Mouse (Mus musculus) lung, embryonic 16.5 days (tissue): ENCODE results near the gene Atp11b. TPM values are rescaled to one million over a fixed set of nuclear protein-coding genes. Genes with fewer than 3 reads are reported as not detected.

Experiments used
- ATAC-seq: fragments of 200-750 bp; cut with Nextera tagmentation; 2 replicates; pipeline ENCODE4 v1.8.0; 2017; ENCODE audit warnings: low read depth, mild to moderate bottlenecking, moderate library complexity
- H3K27ac ChIP-seq: fragments of 300-500 bp; sonication (generic); 2 replicates; pipeline ENCODE4 v1.5.1; 2014; ENCODE audit warnings: mild to moderate bottlenecking, control low read depth, low read length
- H3K27me3 ChIP-seq: fragments of 300-500 bp; sonication (generic); 2 replicates; pipeline ENCODE4 v1.6.1; 2014; ENCODE audit warnings: low read depth, low read length, mixed read lengths; ENCODE audit not compliant: control insufficient read depth, insufficient read depth
- H3K36me3 ChIP-seq: fragments of 300-500 bp; sonication (generic); 2 replicates; pipeline ENCODE4 v1.6.1; 2014; ENCODE audit warnings: low read length; ENCODE audit not compliant: control insufficient read depth, insufficient read depth
- H3K4me1 ChIP-seq: fragments of 300-500 bp; sonication (generic); replicated peaks from 2 replicates; pipeline ENCODE4 v1.6.1; 2014; ENCODE audit warnings: low read length, mixed read lengths; ENCODE audit not compliant: control insufficient read depth, insufficient read depth
- H3K4me2 ChIP-seq: fragments of 300-500 bp; sonication (generic); 2 replicates; pipeline ENCODE4 v1.6.1; 2014; ENCODE audit warnings: low read depth, low read length, control low read depth
- H3K4me3 ChIP-seq: fragments of 300-500 bp; sonication (generic); 2 replicates; pipeline ENCODE4 v1.5.1; 2014; ENCODE audit warnings: mild to moderate bottlenecking, low read length, control low read depth
- H3K9ac ChIP-seq: fragments of 300-500 bp; sonication (generic); 2 replicates; pipeline ENCODE4 v1.6.1; 2014; ENCODE audit warnings: low read length, control low read depth
- H3K9me3 ChIP-seq: fragments of 300-500 bp; sonication (generic); 2 replicates; pipeline ENCODE4 v1.6.1; 2016; ENCODE audit warnings: low read length; ENCODE audit not compliant: control insufficient read depth
- WGBS: fragments of 180-500 bp; shearing (Covaris S2); extraction: QIAGEN DNeasy Blood & Tissue Kit; methylation state at CpG from one replicate; pipeline ENCODE4 v1.1.7; 2014; 5-methylcytosine and 5-hydroxymethylcytosine counted together
- polyA plus RNA-seq: library from polyadenylated mRNA; unstranded; fragments of >200 nt; fragmentation: Nextera tagmentation; extraction: Ambion mirVana; gene quantifications from 2 replicates; pipeline ENCODE4 v1.2.1, GENCODE M21; 2015

Gene Atp11b
- polyA plus RNA-seq, 1 experiment from 2014 or later: 31.9 TPM

DNA sequence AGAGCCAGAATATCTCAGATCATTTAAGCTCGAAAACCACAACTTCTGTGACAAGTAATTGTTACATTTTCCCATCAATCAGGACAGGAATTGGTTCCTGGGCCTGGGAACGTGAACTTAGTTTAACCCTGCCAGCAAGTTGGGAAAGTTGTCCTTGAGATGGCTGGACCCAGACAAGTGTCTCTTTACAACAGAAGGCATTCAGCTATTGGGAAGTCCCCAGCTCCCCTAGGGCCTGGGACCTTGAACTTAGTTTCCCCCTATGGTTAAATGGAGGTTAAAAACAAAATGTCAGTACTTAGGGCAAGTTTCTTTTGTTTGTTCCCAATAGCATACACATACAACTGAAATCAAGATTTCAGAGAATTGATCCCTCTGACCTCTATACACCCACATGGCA lies 2.2 kb upstream of the Atp11b start:
- no peak for ATAC-seq
- H3K9me3 ChIP-seq: no peaks in the 10 kb centered on the region
- no peak overlapping the region for H3K4me2 ChIP-seq
- WGBS: 34% methylated on average over 2 of the region's 2 CpGs
- no peak overlapping the region for H3K4me3 ChIP-seq
- no peak overlapping the region for H3K9ac ChIP-seq
- no peaks in the 10 kb centered on the region; the same call in 1 of the 2 replicates for H3K4me1 ChIP-seq
- no peaks in the 10 kb centered on the region for H3K27me3 ChIP-seq
- no peaks in the 10 kb centered on the region for H3K36me3 ChIP-seq
- H3K27ac ChIP-seq: no peak overlapping the region

DNA sequence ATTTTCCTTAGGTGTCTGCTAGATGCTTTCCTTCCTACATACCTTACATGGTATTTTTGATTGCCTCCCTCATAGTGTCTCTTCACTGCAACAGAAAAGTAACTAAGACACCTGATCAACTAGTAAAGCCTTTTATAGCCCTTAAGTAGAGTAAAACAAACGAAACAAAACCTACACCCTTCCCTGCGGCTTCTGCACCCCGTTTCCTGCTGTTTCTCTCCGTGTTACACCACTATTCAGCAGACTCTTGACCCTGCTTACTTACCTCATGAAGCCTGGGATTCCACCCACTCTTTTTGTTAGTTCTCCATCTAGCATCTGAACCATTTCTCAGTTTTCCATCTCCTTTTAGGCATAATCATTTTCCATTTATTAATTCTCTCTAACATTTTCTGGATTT lies 8.8 kb downstream of the Atp11b start:
- Histone ChIP-seq H3K27ac (no peak overlapping the region), H3K4me1 (no peaks in the 10 kb centered on the region), H3K4me3 (no peak overlapping the region), H3K27me3 (no peaks in the 10 kb centered on the region), H3K9me3 (no peaks in the 10 kb centered on the region), H3K4me2 (no peak overlapping the region), H3K36me3 (no peaks in the 10 kb centered on the region), H3K9ac (no peak overlapping the region)
- no peak for ATAC-seq
- WGBS: 52% methylated on average over 4 of the region's 4 CpGs

DNA sequence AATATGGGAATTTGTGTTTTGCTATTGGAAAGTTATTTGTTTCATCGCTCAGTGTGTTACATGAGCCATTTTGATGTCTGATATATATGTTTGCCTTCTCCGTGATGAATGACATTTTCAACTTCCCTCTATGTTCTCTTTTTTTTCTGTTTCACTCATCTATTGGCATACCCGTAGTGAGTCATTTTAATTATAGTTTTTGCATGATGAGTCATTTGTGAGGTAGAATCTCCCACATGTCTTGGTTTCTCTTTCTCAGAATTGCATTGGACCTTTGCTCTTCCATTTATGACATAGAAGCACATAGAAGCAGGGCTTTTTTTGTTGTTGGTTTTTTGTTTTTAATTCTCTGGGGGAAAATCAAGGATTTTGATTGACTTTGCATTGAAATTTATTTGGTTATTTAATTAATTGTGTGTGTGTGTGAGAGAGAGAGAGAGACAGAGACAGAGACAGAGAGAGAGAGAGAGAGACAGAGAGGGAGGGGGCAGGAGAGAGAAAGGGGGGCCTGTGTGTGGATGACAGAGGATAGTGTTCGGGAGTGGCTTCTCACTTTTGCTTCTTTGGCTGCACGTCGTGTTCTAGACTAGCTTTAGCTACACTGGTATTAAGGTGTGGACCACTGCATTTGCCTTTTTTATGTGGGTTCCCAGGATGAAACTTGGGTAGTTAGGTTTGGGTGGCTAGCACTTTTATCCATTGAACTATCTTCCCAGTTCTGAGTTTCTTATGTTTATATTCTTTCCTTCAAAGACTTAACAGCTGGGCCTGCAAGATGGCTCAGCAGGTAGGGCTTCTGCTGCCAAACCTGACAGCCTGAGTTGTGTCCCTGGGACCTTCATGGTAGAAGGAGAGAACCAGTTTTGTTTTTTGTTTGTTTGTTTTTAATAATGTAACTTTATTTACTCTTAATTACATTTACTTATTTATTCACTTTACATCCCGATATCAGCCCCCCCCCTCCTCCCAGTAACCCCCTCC lies 11.0 kb downstream of the Atp11b start:
- no peaks in the 10 kb centered on the region for H3K9me3 ChIP-seq
- H3K9ac ChIP-seq: no peak overlapping the region
- WGBS: 74% methylated on average over 7 of the region's 7 CpGs
- no peak overlapping the region for H3K4me2 ChIP-seq
- no peaks in the 10 kb centered on the region; the same call in 1 of the 2 replicates for H3K36me3 ChIP-seq
- no peak overlapping the region for H3K27ac ChIP-seq
- H3K4me1 ChIP-seq: no peaks in the 10 kb centered on the region
- no peak overlapping the region for H3K4me3 ChIP-seq
- H3K27me3 ChIP-seq: no peaks in the 10 kb centered on the region
- ATAC-seq: no peak

DNA sequence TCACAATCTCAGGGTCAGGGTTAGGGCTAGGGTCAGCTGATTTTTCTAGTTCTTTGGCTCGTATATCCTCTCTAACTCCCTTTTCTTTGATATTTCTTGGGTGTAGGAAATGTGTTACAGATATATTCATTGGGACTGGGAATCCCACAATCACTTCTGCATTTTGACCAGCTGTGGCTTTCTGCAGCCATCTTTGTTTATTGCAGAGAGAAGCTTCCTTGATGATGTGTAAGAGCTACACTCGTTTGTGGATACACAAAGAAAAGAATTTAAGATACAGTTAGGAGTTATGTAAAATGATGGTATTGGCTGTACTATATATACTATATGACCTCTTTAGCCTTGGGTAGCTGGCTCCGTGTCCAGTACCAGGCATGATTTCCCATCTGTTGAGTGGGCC lies 25.8 kb downstream of the Atp11b start:
- Histone ChIP-seq H3K9ac (no peak overlapping the region), H3K4me2 (no peak overlapping the region), H3K4me1 (no peaks in the 10 kb centered on the region), H3K9me3 (no peaks in the 10 kb centered on the region), H3K27ac (no peak overlapping the region), H3K27me3 (no peaks in the 10 kb centered on the region), H3K4me3 (no peak overlapping the region), H3K36me3 (no peaks in the 10 kb centered on the region)
- ATAC-seq: no peak
- WGBS: 68% methylated on average over 3 of the region's 3 CpGs

DNA sequence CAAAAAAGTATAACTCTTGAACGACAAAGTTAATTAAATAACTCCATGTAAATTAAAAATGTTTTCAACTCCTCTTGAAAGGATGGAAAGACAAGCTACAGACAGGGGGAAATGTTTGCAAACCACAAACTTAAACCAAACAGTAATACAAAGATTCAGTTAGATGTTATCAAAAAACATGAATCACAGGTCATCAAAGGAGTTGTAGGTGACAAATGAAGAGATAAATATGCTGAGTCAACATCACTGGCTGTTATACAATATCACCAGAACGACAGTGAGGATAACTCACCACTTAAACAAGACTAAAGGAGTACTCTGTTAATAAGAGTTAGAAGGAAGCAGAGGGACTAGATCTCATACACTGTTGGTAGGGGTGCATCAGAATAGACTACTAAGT lies 48.1 kb downstream of the Atp11b start:
- ATAC-seq: no peak
- Histone ChIP-seq H3K27ac (no peak overlapping the region), H3K36me3 (peaks cover 20% of the 10 kb centered on the region), H3K4me2 (no peak overlapping the region), H3K4me1 (no peaks in the 10 kb centered on the region), H3K9ac (no peak overlapping the region), H3K4me3 (no peak overlapping the region), H3K9me3 (no peaks in the 10 kb centered on the region), H3K27me3 (no peaks in the 10 kb centered on the region)
- WGBS: 80% methylated on average over 2 of the region's 2 CpGs

DNA sequence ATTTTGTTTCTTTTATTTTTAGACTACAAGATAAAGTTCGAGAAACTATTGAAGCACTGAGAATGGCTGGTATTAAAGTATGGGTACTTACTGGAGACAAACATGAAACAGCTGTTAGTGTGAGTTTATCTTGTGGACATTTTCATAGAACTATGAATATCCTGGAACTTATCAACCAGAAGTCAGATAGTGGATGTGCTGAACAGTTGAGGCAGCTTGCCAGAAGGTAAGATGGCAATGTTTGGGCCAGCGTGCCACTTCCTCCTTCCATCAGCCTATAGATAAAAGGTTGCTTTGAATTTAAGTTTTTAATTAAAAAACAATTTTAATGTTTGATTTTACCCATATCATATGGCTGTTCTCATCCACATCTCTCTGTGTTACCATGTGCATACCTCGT lies 66.0 kb downstream of the Atp11b start:
- Histone ChIP-seq H3K36me3 (peaks cover 4% of the 10 kb centered on the region; the same call in 1 of the 2 replicates), H3K4me2 (no peak overlapping the region), H3K27me3 (no peaks in the 10 kb centered on the region), H3K4me1 (no peaks in the 10 kb centered on the region), H3K9me3 (no peaks in the 10 kb centered on the region), H3K9ac (no peak overlapping the region), H3K4me3 (no peak overlapping the region), H3K27ac (no peak overlapping the region)
- 82% methylated on average over 3 of the region's 3 CpGs for WGBS
- no peak for ATAC-seq

DNA sequence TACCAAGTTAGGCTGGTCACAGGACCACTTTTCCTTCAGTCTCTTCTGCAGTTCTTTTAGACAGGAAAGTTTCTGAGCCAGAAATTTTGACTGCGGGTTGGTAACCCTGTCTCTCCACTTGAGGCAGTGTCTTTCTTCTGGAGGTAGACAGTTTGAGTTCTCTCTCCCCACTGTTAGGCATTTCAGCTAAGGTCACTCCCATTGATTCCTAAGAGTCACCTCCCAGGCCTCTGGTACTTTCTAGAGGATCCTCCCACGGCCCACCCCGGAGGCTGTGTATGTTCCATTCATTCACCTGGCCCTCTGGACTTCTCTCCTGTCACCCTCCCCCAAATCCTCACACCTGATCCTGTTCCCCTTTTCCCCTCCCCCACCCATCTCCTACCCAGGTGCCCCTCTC lies 68.1 kb downstream of the Atp11b start:
- Histone ChIP-seq H3K4me2 (no peak overlapping the region), H3K27ac (no peak overlapping the region), H3K9ac (no peak overlapping the region), H3K27me3 (no peaks in the 10 kb centered on the region), H3K4me3 (no peak overlapping the region), H3K4me1 (no peaks in the 10 kb centered on the region), H3K9me3 (no peaks in the 10 kb centered on the region), H3K36me3 (peaks cover 4% of the 10 kb centered on the region; the same call in 1 of the 2 replicates)
- ATAC-seq: no peak
- 92% methylated on average over 3 of the region's 3 CpGs for WGBS

DNA sequence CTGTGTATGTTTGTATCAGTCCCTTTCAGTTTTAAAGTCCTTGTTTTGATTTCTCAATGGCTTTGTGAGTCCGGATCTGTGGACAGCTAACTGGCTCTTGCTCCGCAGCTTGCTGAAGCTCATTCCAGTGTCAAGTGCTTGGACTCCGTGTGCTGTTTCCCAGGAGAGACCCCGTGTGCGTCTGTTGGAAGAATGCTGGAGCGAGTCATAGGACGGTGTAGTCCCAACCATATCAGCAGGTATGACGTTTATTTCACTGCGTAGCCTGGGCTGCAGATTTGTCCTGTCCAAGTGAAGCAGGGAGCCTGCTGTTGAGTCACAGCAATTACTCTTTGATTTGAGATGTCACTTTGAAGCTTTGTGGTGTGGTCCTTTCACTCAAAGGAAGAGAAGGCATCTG lies 95.4 kb downstream of the Atp11b start:
- 87% methylated on average over 9 of the region's 9 CpGs for WGBS
- no peaks in the 10 kb centered on the region for H3K9me3 ChIP-seq
- H3K27ac ChIP-seq: no peak overlapping the region
- H3K4me1 ChIP-seq: no peaks in the 10 kb centered on the region
- H3K9ac ChIP-seq: no peak overlapping the region
- H3K4me3 ChIP-seq: no peak overlapping the region
- H3K36me3 ChIP-seq: peaks cover 8% of the 10 kb centered on the region; the same call in 1 of the 2 replicates
- no peak overlapping the region for H3K4me2 ChIP-seq
- no peaks in the 10 kb centered on the region for H3K27me3 ChIP-seq
- no peak for ATAC-seq

DNA sequence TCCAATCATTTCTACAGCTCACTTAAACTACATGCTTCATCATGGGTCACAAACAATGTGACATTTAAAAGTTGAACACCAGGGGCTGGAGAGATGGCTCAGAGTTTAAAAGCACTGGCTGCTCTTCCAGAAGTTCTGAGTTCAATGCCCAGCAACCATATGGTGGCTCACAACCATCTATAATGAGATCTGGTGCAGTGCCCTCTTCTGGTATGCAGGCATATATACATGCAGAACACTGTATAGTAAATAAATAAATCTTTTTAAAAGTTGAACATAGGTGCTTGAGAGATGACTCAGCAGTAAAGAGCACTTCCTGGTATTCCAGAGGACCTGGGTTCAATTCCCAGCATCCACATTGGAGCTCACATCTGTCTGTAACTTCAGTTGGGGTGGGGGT lies 129.4 kb downstream of the Atp11b start:
- Histone ChIP-seq H3K4me3 (no peak overlapping the region), H3K9ac (no peak overlapping the region), H3K27ac (no peak overlapping the region), H3K36me3 (no peaks in the 10 kb centered on the region), H3K4me2 (no peak overlapping the region), H3K9me3 (no peaks in the 10 kb centered on the region), H3K4me1 (no peaks in the 10 kb centered on the region), H3K27me3 (no peaks in the 10 kb centered on the region)
- no peak for ATAC-seq
